9 mouse cellular contexts compared by ENCODE assay signal in the genomic region with DNA sequence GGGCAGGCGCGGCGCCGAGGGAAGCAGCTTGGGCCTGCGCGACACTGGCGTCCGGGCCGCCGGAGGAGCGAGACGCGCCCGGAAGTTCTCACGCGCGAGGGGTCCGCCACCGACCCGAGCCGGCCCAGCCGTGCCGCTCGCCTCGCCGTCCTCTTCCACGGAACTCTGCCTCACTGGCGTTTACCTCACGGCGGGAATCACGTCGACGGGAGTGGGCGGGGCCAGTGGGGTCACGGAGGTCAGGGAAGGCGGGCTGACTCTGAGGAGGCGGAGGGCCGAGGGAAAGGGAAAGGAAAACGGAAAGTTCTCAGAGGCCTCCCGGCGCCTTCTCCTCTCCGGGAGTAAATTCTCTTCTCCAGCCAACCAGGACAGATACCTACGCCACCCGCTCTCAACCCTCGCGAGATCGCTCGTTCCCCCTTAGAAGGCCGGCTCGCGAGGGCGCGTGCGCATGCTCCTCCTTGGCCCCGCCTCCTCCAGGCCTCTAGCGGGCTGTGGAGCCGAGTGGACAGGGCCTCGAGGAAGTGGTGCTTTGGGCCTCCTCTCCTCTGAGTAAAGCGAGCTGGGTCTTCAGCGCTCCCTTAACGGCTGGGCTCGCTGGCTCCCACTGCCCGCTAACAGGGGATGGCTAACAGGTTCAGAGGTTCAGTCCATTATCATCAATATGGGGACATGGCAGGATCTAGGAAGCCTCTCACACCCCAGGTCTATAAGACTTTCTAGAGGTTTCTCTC. TPM values are rescaled to one million over a fixed set of nuclear protein-coding genes. Genes with fewer than 3 reads are reported as not detected.
A peak's percentile ranks its signal among the peaks of the same experiment; 100 is the strongest.
DNase-seq lines count a peak whose midpoint lies in the region; ATAC-seq and TF ChIP-seq lines count a peak whose summit lies in the region.
"Not testable (repeated sequence)": the region's sequence is repeated elsewhere in the genome, so short reads cannot be mapped to it uniquely, and the experiment has no call there.
"Had no signal": no experiment of that assay in that cellular context is flagged by ENCODE, and none has a peak within 500 bp of the region (broad histone marks: within the 10 kb centered on the region; RNA-seq: fewer than 3 reads in every experiment).

No protein-coding gene starts in this region.

- not testable (repeated sequence) for ATAC-seq in hindbrain, embryonic 12.5 days (ENCODE audit: low FRiP score); midbrain, postnatal 0 days (ENCODE audit: low FRiP score)
- peak; percentile 36; the same call in 1 of the 2 replicates for ATAC-seq in liver, postnatal 0 days
- ATAC-seq in stomach, embryonic 15.5 days (ENCODE audit: insufficient read depth, low FRiP score, low read depth) = peak; percentile 43; the same call in 1 of the 2 replicates

- not testable (repeated sequence) for H3K4me1 ChIP-seq in E14TG2a.4 (replicated peaks; ENCODE audit: low read depth, low read length); hindbrain, embryonic 12.5 days; liver, postnatal 0 days (ENCODE audit: insufficient read depth); midbrain, postnatal 0 days (ENCODE audit: insufficient read depth, low read length); stomach, embryonic 15.5 days

- H3K27me3 ChIP-seq in E14TG2a.4 (ENCODE audit: insufficient read depth, low read length); hindbrain, embryonic 12.5 days; liver, postnatal 0 days (ENCODE audit: insufficient read depth, low read length); midbrain, postnatal 0 days (ENCODE audit: insufficient read depth, low read length); stomach, embryonic 15.5 days (replicated peaks): not testable (repeated sequence)

- H3K9ac ChIP-seq in hindbrain, embryonic 12.5 days = 0 out of 2 replicates have a peak overlapping the region, but pooled peaks have one; percentile 18
- not testable (repeated sequence) for H3K9ac ChIP-seq in liver, postnatal 0 days (replicated peaks); midbrain, postnatal 0 days (replicated peaks; ENCODE audit: low read length, poor library complexity, severe bottlenecking); stomach, embryonic 15.5 days

- not testable (repeated sequence) for H3K36me3 ChIP-seq in E14TG2a.4 (ENCODE audit: insufficient read depth, low read length); hindbrain, embryonic 12.5 days; liver, postnatal 0 days (replicated peaks; ENCODE audit: insufficient read depth, low read length); midbrain, postnatal 0 days (ENCODE audit: insufficient read depth, low read length); stomach, embryonic 15.5 days

- not testable (repeated sequence) for TF ChIP-seq EP300 in liver, postnatal 0 days (IDR thresholded peaks at IDR 0.05; ENCODE audit: low read depth)

- not testable (repeated sequence) for H3K27ac ChIP-seq in hindbrain, embryonic 12.5 days; liver, postnatal 0 days (ENCODE audit: low read depth); midbrain, postnatal 0 days (ENCODE audit: low read depth, low read length); stomach, embryonic 15.5 days

- 28% methylated on average over 62 of the region's 63 CpGs for WGBS in hindbrain, embryonic 12.5 days
- 29% methylated on average over 49 of the region's 63 CpGs for WGBS in liver, postnatal 0 days (ENCODE audit: insufficient replicate concordance)
- 32% methylated on average over 51 of the region's 63 CpGs for WGBS in midbrain, postnatal 0 days
- 30% methylated on average over 63 of the region's 63 CpGs for WGBS in stomach, embryonic 15.5 days

- TF ChIP-seq CTCF in E14TG2a.4 (conservative IDR thresholded peaks at IDR 0.05; ENCODE audit: low read length); liver, postnatal 0 days (IDR thresholded peaks at IDR 0.05; ENCODE audit: low read depth); midbrain, postnatal 0 days (IDR thresholded peaks at IDR 0.05): not testable (repeated sequence)

- peak overlapping the region; percentile 82 for H3K4me3 ChIP-seq in E14TG2a.4 (replicated peaks; ENCODE audit: low read length)
- H3K4me3 ChIP-seq in hindbrain, embryonic 12.5 days = peak overlapping the region; percentile 34
- peak overlapping the region; percentile 45 for H3K4me3 ChIP-seq in liver, postnatal 0 days (ENCODE audit: low read depth, low read length)
- peak overlapping the region; percentile 25 for H3K4me3 ChIP-seq in midbrain, postnatal 0 days (ENCODE audit: low read depth, low read length)
- peak overlapping the region; percentile 40 for H3K4me3 ChIP-seq in stomach, embryonic 15.5 days (replicated peaks)

- peak; percentile 45 for DNase-seq in embryo, embryonic 9.5 days (ENCODE audit: extremely low spot score)
- peak; percentile 5 for DNase-seq in gastrocnemius, postnatal 10 days
- peak; percentile 8 for DNase-seq in kidney, postnatal 14 days
- peak; percentile 26 for DNase-seq in liver, postnatal 0 days
- peak; percentile 2 for DNase-seq in midbrain, postnatal 0 days (ENCODE audit: low spot score)

- H3K9me3 ChIP-seq in E14TG2a.4 (ENCODE audit: low read length) = peaks cover 18% of the 10 kb centered on the region
- H3K9me3 ChIP-seq in hindbrain, embryonic 12.5 days (replicated peaks); liver, postnatal 0 days (ENCODE audit: low read length); midbrain, postnatal 0 days (ENCODE audit: low read length); stomach, embryonic 15.5 days: not testable (repeated sequence)

- H3K4me2 ChIP-seq in hindbrain, embryonic 12.5 days (replicated peaks) = peak overlapping the region; percentile 48
- H3K4me2 ChIP-seq in liver, postnatal 0 days (ENCODE audit: low read depth, low read length) = peak overlapping the region; percentile 55; the same call in 1 of the 2 replicates
- H3K4me2 ChIP-seq in midbrain, postnatal 0 days (ENCODE audit: low read depth, low read length, poor library complexity, severe bottlenecking) = peak overlapping the region; percentile 27; the same call in 1 of the 2 replicates
- H3K4me2 ChIP-seq in stomach, embryonic 15.5 days = peak overlapping the region; percentile 53

RNA-seq across cellular contexts. Expression of gene Zfp534, which starts 36.5 kb away (rescaled TPM):
- not detected for total RNA-seq in gastrocnemius, postnatal 10 days (2021)
- polyA plus RNA-seq in hindbrain, embryonic 12.5 days (2016; fragmentation: Nextera tagmentation; extraction: Ambion mirVana) = not detected in 2 replicates
- not detected in 2 replicates for polyA plus RNA-seq in liver, postnatal 0 days (2015; fragmentation: Nextera tagmentation; extraction: Ambion mirVana)
- total RNA-seq in midbrain, postnatal 0 days (2014; rRNA removed) = not detected in 2 replicates
- not detected in 2 replicates for polyA plus RNA-seq in midbrain, postnatal 0 days (2015; fragmentation: Nextera tagmentation; extraction: Ambion mirVana)
- polyA plus RNA-seq in stomach, embryonic 15.5 days (2015; fragmentation: Nextera tagmentation; extraction: Ambion mirVana) = not detected in 2 replicates
- total RNA-seq: layer of hippocampus, adult 8-10 months had no signal

Comparison
In these comparisons a context has a peak if more than half of its experiments do, and no peak if none do; other contexts are left out.
1. H3K4me3 ChIP-seq: peak in every context shown above with its lines; median percentile 82 in E14TG2a.4; 45 in liver, postnatal 0 days; 40 in stomach, embryonic 15.5 days; 34 in hindbrain, embryonic 12.5 days; 25 in midbrain, postnatal 0 days.